Mouse (Mus musculus): ENCODE data around the gene Mylk2. TPM values are rescaled to one million over a fixed set of nuclear protein-coding genes. Genes with fewer than 3 reads are reported as not detected.
A peak's percentile ranks its signal among the peaks of the same experiment; 100 is the strongest.

The Mylk2 gene
- polyA plus RNA-seq, 1 experiment from 2014 or later, result 0.12 TPM

DNA sequence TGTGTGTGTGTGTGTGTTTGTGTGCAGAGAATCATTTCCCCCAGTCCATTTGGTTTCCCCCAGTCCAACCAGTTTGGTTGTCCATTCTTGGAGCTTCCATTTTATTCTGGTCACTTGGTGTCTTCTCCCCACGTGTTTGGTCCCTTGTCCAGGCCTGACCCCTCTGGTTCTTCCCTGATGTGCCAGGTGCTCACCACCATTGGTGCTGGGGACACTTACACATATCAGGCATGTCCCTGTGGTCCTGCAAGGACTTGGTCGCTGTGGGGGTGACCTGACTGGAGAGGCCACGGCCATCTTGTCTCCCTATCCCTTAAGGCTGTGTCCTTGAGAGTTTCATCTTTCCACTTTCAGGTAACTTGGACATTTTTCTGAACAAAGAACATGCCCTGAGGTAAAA is 14.2 kb upstream of the Mylk2 start:
- peaks cover 28% of the 10 kb centered on the region for H3K36me3 ChIP-seq (ENCODE audit: control insufficient read depth, insufficient read depth, low read length)
- H3K27me3 ChIP-seq (replicated peaks; ENCODE audit: control insufficient read depth, insufficient read depth, low read length), result no peaks in the 10 kb centered on the region
- no peak overlapping the region for H3K27ac ChIP-seq (ENCODE audit: low read length)
- no peak overlapping the region for H3K4me2 ChIP-seq (ENCODE audit: low read depth, low read length)
- H3K9ac ChIP-seq (ENCODE audit: low read depth, low read length), result no peak overlapping the region
- no peaks in the 10 kb centered on the region for H3K9me3 ChIP-seq (ENCODE audit: control insufficient read depth, low read length)
- H3K4me1 ChIP-seq (ENCODE audit: control insufficient read depth, insufficient read depth, low read length), result no peaks in the 10 kb centered on the region
- no peak for ATAC-seq
- 87% methylated on average over 3 of the region's 3 CpGs for WGBS
- H3K4me3 ChIP-seq (ENCODE audit: low read length), result no peak overlapping the region

DNA sequence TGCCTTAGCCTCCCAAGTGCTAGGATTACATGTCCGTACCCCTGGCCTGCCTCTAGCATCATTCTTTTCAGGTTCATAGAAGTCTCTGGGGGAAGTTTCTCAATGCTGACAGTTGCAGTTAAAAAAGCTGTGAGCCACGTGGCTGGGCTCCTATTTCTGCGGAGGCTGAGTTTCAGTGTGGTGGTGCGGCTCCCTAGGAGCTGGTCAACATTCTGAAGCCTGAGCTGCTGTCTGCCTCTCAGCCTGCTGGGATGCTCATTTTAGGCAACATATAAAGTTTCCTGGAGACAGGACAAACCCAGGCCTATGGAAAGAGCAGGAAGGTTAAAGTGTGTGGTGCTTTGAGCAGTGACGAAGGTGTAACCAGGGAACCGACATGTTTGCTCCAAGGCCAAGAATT is 12.1 kb upstream of the Mylk2 start:
- no peak overlapping the region for H3K27ac ChIP-seq (ENCODE audit: low read length)
- peaks cover 10% of the 10 kb centered on the region for H3K36me3 ChIP-seq (ENCODE audit: control insufficient read depth, insufficient read depth, low read length)
- H3K9ac ChIP-seq (ENCODE audit: low read depth, low read length), result no peak overlapping the region
- 75% methylated on average over 6 of the region's 6 CpGs for WGBS
- no peaks in the 10 kb centered on the region for H3K9me3 ChIP-seq (ENCODE audit: control insufficient read depth, low read length)
- no peaks in the 10 kb centered on the region for H3K27me3 ChIP-seq (replicated peaks; ENCODE audit: control insufficient read depth, insufficient read depth, low read length)
- no peak overlapping the region for H3K4me2 ChIP-seq (ENCODE audit: low read depth, low read length)
- no peaks in the 10 kb centered on the region for H3K4me1 ChIP-seq (ENCODE audit: control insufficient read depth, insufficient read depth, low read length)
- H3K4me3 ChIP-seq (ENCODE audit: low read length), result no peak overlapping the region
- ATAC-seq, result no peak

DNA sequence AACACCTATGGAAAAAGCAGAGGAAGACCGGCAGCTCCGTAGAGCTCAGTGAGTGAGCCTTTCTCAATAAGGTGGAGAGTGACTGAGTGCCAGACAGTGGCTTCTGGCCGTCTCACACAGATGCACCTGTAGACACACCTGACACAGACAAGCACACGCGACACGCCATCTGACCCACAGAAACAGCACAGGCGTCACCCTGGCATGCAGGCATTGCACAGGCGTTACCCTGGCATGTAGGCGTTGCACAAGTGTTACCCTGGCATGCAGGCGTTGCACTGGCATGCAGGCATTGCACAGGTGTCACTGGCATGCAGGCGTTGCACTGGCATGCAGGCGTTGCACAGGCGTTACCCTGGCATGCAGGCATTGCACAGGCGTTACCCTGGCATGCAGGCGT is 9.9 kb upstream of the Mylk2 start:
- Histone ChIP-seq H3K4me1 (ENCODE audit: control insufficient read depth, insufficient read depth, low read length) (peaks cover 5% of the 10 kb centered on the region; the same call in 1 of the 2 replicates), H3K4me3 (ENCODE audit: low read length) (no peak overlapping the region), H3K36me3 (ENCODE audit: control insufficient read depth, insufficient read depth, low read length) (no peaks in the 10 kb centered on the region), H3K27ac (ENCODE audit: low read length) (no peak overlapping the region), H3K9me3 (ENCODE audit: control insufficient read depth, low read length) (no peaks in the 10 kb centered on the region), H3K4me2 (ENCODE audit: low read depth, low read length) (no peak overlapping the region), H3K27me3 (replicated peaks; ENCODE audit: control insufficient read depth, insufficient read depth, low read length) (no peaks in the 10 kb centered on the region), H3K9ac (ENCODE audit: low read depth, low read length) (no peak overlapping the region)
- no peak for ATAC-seq
- 91% methylated on average over 15 of the region's 15 CpGs for WGBS

DNA sequence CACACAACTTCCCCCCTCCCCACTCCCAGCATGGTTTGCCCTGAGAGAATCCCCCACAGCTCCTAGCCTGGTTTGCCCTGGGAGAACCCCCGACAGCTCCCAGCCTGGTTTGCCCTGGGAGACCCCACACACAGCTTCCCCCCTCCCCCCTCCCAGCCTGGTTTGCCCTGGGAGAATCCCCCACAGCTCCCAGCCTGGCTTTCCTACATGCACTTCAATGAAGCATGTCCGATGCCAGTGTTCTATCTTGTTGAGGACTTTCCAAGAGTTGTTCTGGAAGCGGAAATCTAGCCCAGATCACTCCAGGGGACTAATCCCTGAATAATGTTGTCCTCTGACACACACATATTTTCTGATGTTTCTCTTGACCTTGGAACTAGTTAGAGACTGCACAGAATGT is 8.5 kb upstream of the Mylk2 start:
- no peak overlapping the region for H3K27ac ChIP-seq (ENCODE audit: low read length)
- peaks cover 8% of the 10 kb centered on the region; the same call in 1 of the 2 replicates for H3K4me1 ChIP-seq (ENCODE audit: control insufficient read depth, insufficient read depth, low read length)
- no peak overlapping the region for H3K4me3 ChIP-seq (ENCODE audit: low read length)
- H3K9me3 ChIP-seq (ENCODE audit: control insufficient read depth, low read length), result no peaks in the 10 kb centered on the region
- ATAC-seq, result no peak
- 65% methylated on average over 3 of the region's 3 CpGs for WGBS
- H3K27me3 ChIP-seq (replicated peaks; ENCODE audit: control insufficient read depth, insufficient read depth, low read length), result no peaks in the 10 kb centered on the region
- H3K4me2 ChIP-seq (ENCODE audit: low read depth, low read length), result no peak overlapping the region
- no peaks in the 10 kb centered on the region for H3K36me3 ChIP-seq (ENCODE audit: control insufficient read depth, insufficient read depth, low read length)
- H3K9ac ChIP-seq (ENCODE audit: low read depth, low read length), result no peak overlapping the region

DNA sequence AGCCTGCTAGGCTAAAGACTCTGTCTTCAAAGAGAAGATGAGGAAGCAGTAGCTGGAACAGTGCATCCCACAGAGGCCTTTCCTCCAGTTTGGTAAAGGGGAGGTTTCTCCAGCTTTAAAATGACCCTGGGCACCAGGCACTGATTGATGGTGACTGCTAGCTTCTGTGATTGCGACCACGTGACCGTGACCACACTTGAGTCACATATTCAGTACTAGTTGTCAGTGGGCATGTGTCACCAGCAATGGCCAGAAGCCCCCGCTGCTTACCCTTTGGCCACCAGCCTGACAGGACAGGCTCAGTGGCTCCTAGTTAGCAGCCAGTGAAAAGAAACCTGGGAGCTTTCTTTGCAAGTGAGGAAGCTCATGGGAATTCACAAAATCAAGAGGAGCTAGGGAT is 7.6 kb upstream of the Mylk2 start:
- Histone ChIP-seq H3K27ac (ENCODE audit: low read length) (no peak overlapping the region), H3K9me3 (ENCODE audit: control insufficient read depth, low read length) (no peaks in the 10 kb centered on the region), H3K4me3 (ENCODE audit: low read length) (no peak overlapping the region), H3K27me3 (replicated peaks; ENCODE audit: control insufficient read depth, insufficient read depth, low read length) (no peaks in the 10 kb centered on the region), H3K9ac (ENCODE audit: low read depth, low read length) (no peak overlapping the region), H3K4me2 (ENCODE audit: low read depth, low read length) (no peak overlapping the region), H3K36me3 (ENCODE audit: control insufficient read depth, insufficient read depth, low read length) (no peaks in the 10 kb centered on the region), H3K4me1 (ENCODE audit: control insufficient read depth, insufficient read depth, low read length) (peaks cover 8% of the 10 kb centered on the region; the same call in 1 of the 2 replicates)
- 79% methylated on average over 4 of the region's 4 CpGs for WGBS
- no peak for ATAC-seq

DNA sequence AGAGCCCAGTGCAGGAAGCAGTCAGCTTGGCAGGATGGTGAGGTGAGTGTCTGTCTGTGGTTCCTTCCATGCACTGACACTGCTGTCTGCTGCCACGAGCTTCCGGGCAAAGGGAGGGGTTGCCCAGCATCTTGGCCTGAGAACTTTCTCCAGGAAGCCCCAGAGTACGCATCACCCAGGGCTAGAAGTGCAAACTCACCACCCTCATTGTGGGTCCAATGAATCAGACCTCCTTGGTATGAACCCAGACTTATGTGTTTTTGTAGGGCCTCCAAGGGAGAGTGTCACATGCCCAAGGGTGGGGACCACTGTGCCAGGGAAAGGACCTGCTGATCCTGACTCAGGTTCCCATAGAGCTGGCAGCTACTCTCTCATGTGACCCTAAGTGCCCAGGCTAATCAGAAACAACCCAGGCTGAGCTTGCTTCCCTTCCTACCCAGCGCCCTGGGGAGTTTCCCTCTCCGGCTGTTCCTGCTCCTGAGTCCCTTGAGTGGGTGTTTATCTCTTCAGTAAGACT is 7.0 kb upstream of the Mylk2 start:
- no peak overlapping the region for H3K4me3 ChIP-seq (ENCODE audit: low read length)
- H3K9me3 ChIP-seq (ENCODE audit: control insufficient read depth, low read length), result no peaks in the 10 kb centered on the region
- no peaks in the 10 kb centered on the region for H3K36me3 ChIP-seq (ENCODE audit: control insufficient read depth, insufficient read depth, low read length)
- 74% methylated on average over 5 of the region's 5 CpGs for WGBS
- no peak overlapping the region for H3K4me2 ChIP-seq (ENCODE audit: low read depth, low read length)
- no peaks in the 10 kb centered on the region for H3K27me3 ChIP-seq (replicated peaks; ENCODE audit: control insufficient read depth, insufficient read depth, low read length)
- H3K4me1 ChIP-seq (ENCODE audit: control insufficient read depth, insufficient read depth, low read length), result peaks cover 8% of the 10 kb centered on the region; the same call in 1 of the 2 replicates
- no peak overlapping the region for H3K9ac ChIP-seq (ENCODE audit: low read depth, low read length)
- ATAC-seq, result no peak
- no peak overlapping the region for H3K27ac ChIP-seq (ENCODE audit: low read length)

DNA sequence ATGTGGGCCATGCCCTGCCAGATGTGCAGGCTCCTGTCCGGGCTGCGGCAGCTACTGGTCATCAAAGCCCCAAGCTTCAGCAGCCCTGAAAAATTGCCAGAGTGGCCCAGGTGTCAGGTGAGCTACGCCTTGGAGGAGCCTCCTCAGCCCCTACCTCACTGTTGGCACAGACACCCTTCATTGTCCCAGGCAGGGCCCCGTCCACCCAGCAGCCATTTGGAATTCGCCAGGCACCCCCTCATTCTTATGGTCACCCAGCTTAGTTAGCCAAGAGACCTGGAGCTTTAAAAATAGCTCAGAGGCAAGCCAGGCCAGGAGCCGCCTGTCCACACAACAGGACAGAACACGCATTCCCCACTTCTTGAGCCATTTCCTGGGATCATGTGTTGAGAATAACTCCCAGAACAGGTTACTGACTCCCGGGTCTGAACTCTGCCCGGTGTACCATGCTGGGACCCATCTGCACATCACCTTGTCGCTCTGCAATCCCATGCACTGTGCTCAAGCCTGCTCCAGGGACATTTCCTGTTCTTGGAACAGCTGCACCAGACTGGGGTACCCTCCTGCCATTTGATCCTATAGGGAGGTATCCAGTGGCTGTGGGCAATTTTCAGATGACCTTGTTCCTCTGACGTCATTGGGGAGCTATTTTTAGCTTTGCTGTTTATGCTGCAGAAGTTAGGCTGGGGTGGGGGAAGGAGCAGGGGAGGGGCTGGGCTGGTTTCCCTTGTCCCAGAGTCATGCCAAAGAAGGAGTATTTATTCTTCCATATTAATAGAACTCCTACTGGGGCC is 5.9 kb upstream of the Mylk2 start:
- H3K27ac ChIP-seq (ENCODE audit: low read length), result no peak overlapping the region
- no peak overlapping the region for H3K4me2 ChIP-seq (ENCODE audit: low read depth, low read length)
- no peaks in the 10 kb centered on the region for H3K27me3 ChIP-seq (replicated peaks; ENCODE audit: control insufficient read depth, insufficient read depth, low read length)
- no peak overlapping the region for H3K9ac ChIP-seq (ENCODE audit: low read depth, low read length)
- H3K4me1 ChIP-seq (ENCODE audit: control insufficient read depth, insufficient read depth, low read length), result peaks cover 8% of the 10 kb centered on the region; the same call in 1 of the 2 replicates
- WGBS, result 48% methylated on average over 11 of the region's 11 CpGs
- no peak overlapping the region for H3K4me3 ChIP-seq (ENCODE audit: low read length)
- no peaks in the 10 kb centered on the region for H3K36me3 ChIP-seq (ENCODE audit: control insufficient read depth, insufficient read depth, low read length)
- no peaks in the 10 kb centered on the region for H3K9me3 ChIP-seq (ENCODE audit: control insufficient read depth, low read length)
- ATAC-seq, result 0 out of 2 replicates have a peak, but pooled peaks have one; percentile 21

DNA sequence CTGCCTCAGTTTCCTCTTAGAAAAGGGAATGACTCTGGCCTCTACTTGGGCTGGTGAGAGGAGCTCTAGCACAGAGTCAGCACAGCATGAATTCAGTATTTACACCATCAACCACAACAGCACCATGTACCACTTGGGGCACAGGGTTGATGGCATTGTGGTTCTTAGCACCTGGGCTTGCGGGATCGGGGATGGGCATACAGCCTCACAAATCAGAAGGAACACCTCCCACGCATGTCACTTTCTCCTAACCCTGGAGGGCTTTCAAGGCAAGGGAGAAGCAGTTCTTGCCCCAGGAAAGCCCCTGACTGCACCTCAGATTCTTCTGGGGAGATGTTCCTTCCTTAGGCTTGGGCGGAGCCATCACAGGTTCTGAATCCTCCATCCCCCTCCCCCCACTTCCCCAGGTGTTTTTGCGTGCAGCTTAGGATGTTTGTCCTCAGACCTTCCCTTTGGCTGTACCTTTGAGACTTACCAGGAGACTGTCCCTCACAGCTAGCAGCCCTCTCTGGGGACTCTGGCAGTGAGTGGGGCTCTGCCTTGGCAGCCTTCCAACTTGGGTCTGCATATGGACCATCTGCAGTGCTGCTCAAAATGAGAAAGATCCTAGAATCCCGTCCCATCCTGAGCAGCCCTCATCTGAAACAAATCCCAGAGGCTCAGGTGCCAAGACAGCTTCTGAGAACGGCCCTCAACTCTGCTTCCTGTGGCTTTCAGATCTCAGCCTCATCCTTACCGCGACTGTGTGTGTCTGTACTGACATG is 4.7 kb upstream of the Mylk2 start:
- H3K27ac ChIP-seq (ENCODE audit: low read length), result no peak overlapping the region
- ATAC-seq, result no peak
- H3K9me3 ChIP-seq (ENCODE audit: control insufficient read depth, low read length), result no peaks in the 10 kb centered on the region
- no peaks in the 10 kb centered on the region for H3K36me3 ChIP-seq (ENCODE audit: control insufficient read depth, insufficient read depth, low read length)
- H3K4me3 ChIP-seq (ENCODE audit: low read length), result no peak overlapping the region
- peaks cover 8% of the 10 kb centered on the region; the same call in 1 of the 2 replicates for H3K4me1 ChIP-seq (ENCODE audit: control insufficient read depth, insufficient read depth, low read length)
- no peak overlapping the region for H3K9ac ChIP-seq (ENCODE audit: low read depth, low read length)
- peaks cover 8% of the 10 kb centered on the region for H3K27me3 ChIP-seq (replicated peaks; ENCODE audit: control insufficient read depth, insufficient read depth, low read length)
- H3K4me2 ChIP-seq (ENCODE audit: low read depth, low read length), result no peak overlapping the region
- 55% methylated on average over 9 of the region's 9 CpGs for WGBS

DNA sequence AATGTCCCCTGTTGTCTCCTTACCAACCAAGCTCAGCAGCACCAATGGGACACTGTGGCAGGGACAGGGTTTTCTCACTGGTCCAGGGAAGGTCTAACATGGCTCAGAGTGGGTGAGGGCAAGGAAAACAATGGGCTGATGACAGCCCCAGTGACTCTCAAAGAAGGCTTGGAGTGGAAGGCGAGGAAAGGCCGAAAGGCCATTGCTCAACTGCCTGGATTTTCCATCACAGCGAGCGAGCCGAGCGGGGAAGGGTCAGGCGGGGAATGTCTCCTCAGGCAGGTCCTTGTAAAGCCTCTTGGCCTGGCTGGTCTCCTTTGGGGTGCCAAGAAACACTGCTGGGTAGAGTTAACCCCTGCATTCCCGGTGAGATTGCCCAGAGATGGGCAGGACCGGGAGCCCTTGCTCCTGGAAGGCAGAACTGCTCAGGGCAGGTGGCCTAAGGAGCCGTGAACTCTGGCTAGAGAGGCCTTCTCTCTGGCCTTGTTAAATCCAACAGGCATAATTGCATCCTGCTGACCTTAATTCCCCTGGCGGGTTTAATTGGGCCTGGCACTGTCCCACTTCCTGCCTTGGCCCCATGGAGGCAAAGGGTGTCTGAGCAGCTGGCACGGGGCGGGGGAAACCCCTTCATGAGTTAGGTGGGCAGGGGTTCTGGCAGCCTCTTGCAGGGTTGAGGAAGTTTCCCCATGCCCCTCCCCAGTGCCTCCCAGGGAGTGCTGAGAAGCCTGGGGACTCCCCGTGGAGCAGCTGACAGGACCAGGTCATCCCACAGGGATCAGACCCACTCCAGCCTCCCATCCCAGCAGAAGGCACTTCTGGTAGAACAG is 3.8 kb upstream of the Mylk2 start:
- Histone ChIP-seq H3K4me3 (ENCODE audit: low read length) (no peak overlapping the region), H3K9ac (ENCODE audit: low read depth, low read length) (no peak overlapping the region), H3K27ac (ENCODE audit: low read length) (no peak overlapping the region), H3K4me1 (ENCODE audit: control insufficient read depth, insufficient read depth, low read length) (peaks cover 8% of the 10 kb centered on the region; the same call in 1 of the 2 replicates), H3K27me3 (replicated peaks; ENCODE audit: control insufficient read depth, insufficient read depth, low read length) (peaks cover 16% of the 10 kb centered on the region), H3K4me2 (ENCODE audit: low read depth, low read length) (no peak overlapping the region), H3K9me3 (ENCODE audit: control insufficient read depth, low read length) (no peaks in the 10 kb centered on the region), H3K36me3 (ENCODE audit: control insufficient read depth, insufficient read depth, low read length) (no peaks in the 10 kb centered on the region)
- no peak for ATAC-seq
- 62% methylated on average over 14 of the region's 14 CpGs for WGBS

All from intestine, embryonic 16.5 days (tissue).